Mouse (Mus musculus): ENCODE results near the gene Hnf4a.

DNA sequence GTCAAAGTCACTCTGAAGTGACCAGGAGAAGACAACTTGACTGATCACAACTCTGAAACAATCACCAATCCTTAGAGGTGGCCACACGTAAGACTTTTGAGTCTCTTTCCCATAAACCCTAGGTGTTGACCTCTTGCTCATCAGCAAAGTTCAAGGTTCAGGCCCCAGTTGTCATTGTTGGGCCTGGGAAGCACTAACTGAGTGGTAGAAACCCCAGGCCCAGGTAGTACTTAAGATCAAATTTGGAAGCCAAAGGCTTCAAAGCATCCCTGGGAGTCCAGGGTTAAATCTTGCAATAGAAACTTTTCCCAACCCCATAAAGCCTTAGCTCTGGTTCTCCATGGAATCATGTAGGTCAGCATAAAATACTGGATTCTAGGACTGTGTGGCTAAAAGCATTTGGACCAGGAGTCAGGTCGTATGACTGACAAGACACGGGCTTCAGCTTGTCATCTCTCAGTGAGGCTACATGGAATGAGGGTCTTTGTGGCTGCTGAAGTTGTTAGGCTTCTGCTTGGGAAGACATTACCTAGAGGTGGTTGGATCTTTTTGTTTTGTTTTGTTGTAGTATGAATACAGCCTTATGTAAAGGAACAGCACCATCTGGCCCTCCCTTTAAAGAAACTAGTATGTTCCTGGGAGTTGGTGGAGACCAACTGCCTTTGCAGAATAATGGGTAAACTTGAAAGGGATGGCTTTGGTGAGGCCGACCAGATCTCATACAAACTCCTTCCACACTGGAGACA, 109.5 kb downstream of the Hnf4a start:
- TF ChIP-seq TAL1 (IDR thresholded peaks at IDR 0.05; ENCODE audit: low read length) = no peak
- TF ChIP-seq GATA1 (IDR thresholded peaks at IDR 0.05; ENCODE audit: low read length) = no peak
